Mouse (Mus musculus): ENCODE data around the gene Cnrip1.
"Not testable (repeated sequence)": the region's sequence is repeated elsewhere in the genome, so short reads cannot be mapped to it uniquely, and the experiment has no call there.

Gene Cnrip1

GRCm38 (mm10) chr11:17051545-17052475, at the start of gene Cnrip1, which contains the start of gene Plek:
Gene Cnrip1, plus strand, starts transcription at chr11:17051586.
Gene Plek, minus strand, starts transcription at chr11:17052381.
- DNase-seq = peak; percentile 99

GRCm38 (mm10) chr11:17002739-17003373, 48.5 kb upstream of the Cnrip1 start:
- peak; percentile 93 for DNase-seq

- DNase-seq = no peak
Observed at GRCm38 (mm10) chr11:17003757-17004156, 47.6 kb upstream of the Cnrip1 start.

- peak; percentile 98 for DNase-seq
Observed at GRCm38 (mm10) chr11:17004899-17005846, 46.2 kb upstream of the Cnrip1 start.

GRCm38 (mm10) chr11:17006526-17006925, 44.9 kb upstream of the Cnrip1 start:
- not testable (repeated sequence) for DNase-seq

GRCm38 (mm10) chr11:17007517-17008173, 43.7 kb upstream of the Cnrip1 start:
- no peak for DNase-seq

- peak; percentile 93 for DNase-seq
Observed at GRCm38 (mm10) chr11:17008498-17008941, 42.9 kb upstream of the Cnrip1 start.

GRCm38 (mm10) chr11:17012948-17013347, 38.4 kb upstream of the Cnrip1 start:
- DNase-seq = no peak

GRCm38 (mm10) chr11:17019328-17019727, 32.1 kb upstream of the Cnrip1 start:
- DNase-seq = no peak

- DNase-seq = peak; percentile 93
Observed at GRCm38 (mm10) chr11:17023206-17023605, 28.2 kb upstream of the Cnrip1 start.

GRCm38 (mm10) chr11:17023984-17024383, 27.4 kb upstream of the Cnrip1 start:
- DNase-seq = no peak

- DNase-seq = no peak
Observed at GRCm38 (mm10) chr11:17045806-17046205, 5.6 kb upstream of the Cnrip1 start.

- peak; percentile 87 for DNase-seq
Observed at GRCm38 (mm10) chr11:17052476-17053049, 1.2 kb downstream of the Cnrip1 start.

GRCm38 (mm10) chr11:17069360-17069759, 18.0 kb downstream of the Cnrip1 start:
- not testable (repeated sequence) for DNase-seq

GRCm38 (mm10) chr11:17075656-17076055, 24.3 kb downstream of the Cnrip1 start:
- no peak for DNase-seq

- no peak for DNase-seq
Observed at GRCm38 (mm10) chr11:17082086-17082485, 30.7 kb downstream of the Cnrip1 start.

- DNase-seq = no peak
Observed at GRCm38 (mm10) chr11:17082953-17083352, 31.6 kb downstream of the Cnrip1 start.

GRCm38 (mm10) chr11:17083455-17083854, 32.1 kb downstream of the Cnrip1 start:
- DNase-seq = no peak

- DNase-seq = no peak
Observed at GRCm38 (mm10) chr11:17083866-17084265, 32.5 kb downstream of the Cnrip1 start.

GRCm38 (mm10) chr11:17086106-17086505, 34.7 kb downstream of the Cnrip1 start:
- DNase-seq = no peak

GRCm38 (mm10) chr11:17106936-17107335, 55.5 kb downstream of the Cnrip1 start:
- DNase-seq = no peak

- DNase-seq = no peak
Observed at GRCm38 (mm10) chr11:17107359-17107758, 56.0 kb downstream of the Cnrip1 start.

All from heart, adult 11 months (tissue).